Mouse (Mus musculus) lung, adult 2 months (tissue): ENCODE data around the gene Pgs1. TPM values are rescaled to one million over a fixed set of nuclear protein-coding genes. Genes with fewer than 3 reads are reported as not detected.

Experiments used
- DNase-seq: peaks from one replicate; pipeline ENCODE4 v3.0.0; 2022
- H3K4me1 ChIP-seq: fragments of 200-500 bp; 2 replicates; pipeline ENCODE4 v1.6.1; 2011; ENCODE audit warnings: low read length; ENCODE audit not compliant: control insufficient read depth, insufficient read depth
- H3K4me3 ChIP-seq: fragments of 200-500 bp; replicated peaks from 2 replicates; pipeline ENCODE3; 2011; ENCODE audit warnings: low read depth, mild to moderate bottlenecking, control low read depth, low read length; ENCODE audit errors: extremely low read depth
- CTCF ChIP-seq: fragments of 200-500 bp; IDR thresholded peaks from 2 replicates; pipeline ENCODE4 v1.5.1; 2011; ENCODE audit warnings: mild to moderate bottlenecking, low read length, control low read depth; ENCODE audit not compliant: insufficient read depth
- POLR2A ChIP-seq: fragments of 200-500 bp; IDR thresholded peaks from 2 replicates; pipeline ENCODE4 v1.6.1; 2011; ENCODE audit warnings: low read depth, mild to moderate bottlenecking, control low read depth, low read length, borderline replicate concordance; ENCODE audit errors: extremely low read depth
- WGBS: fragments of 180-500 bp; shearing (Covaris S2); methylation state at CpG from one replicate; pipeline ENCODE4 v1.1.7; 2018; 5-methylcytosine and 5-hydroxymethylcytosine counted together
- polyA plus RNA-seq: library from polyadenylated mRNA; depleted of rRNA; stranded (reverse); fragments of >200 nt; gene quantifications from 2 replicates; pipeline ENCODE4 v1.2.3, GENCODE M21; 2012

Pgs1 gene
- polyA plus RNA-seq, 1 experiment: 83.2 TPM

- peaks cover 58% of the 10 kb centered on the region for H3K4me1 ChIP-seq
- H3K4me3 ChIP-seq: no peak overlapping the region
- no peak for DNase-seq
- TF ChIP-seq CTCF (no peak), POLR2A (no peak)
- WGBS: 19% methylated on average over 9 of the region's 9 CpGs
These were observed 5.7 kb downstream of the Pgs1 start for GRCm38 (mm10) chr11:117991502-117992470.

- H3K4me3 ChIP-seq: no peak overlapping the region
- WGBS: 47% methylated on average over 14 of the region's 14 CpGs
- no peak for DNase-seq
- H3K4me1 ChIP-seq: peaks cover 59% of the 10 kb centered on the region
- no peak for TF ChIP-seq POLR2A
- TF ChIP-seq CTCF: no peak
These were observed 7.4 kb downstream of the Pgs1 start for GRCm38 (mm10) chr11:117993190-117994175.

- 23% methylated on average over 9 of the region's 9 CpGs for WGBS
- DNase-seq: no peak
- Histone ChIP-seq H3K4me1 (peaks cover 60% of the 10 kb centered on the region), H3K4me3 (no peak overlapping the region)
- TF ChIP-seq CTCF: no peak
- no peak for TF ChIP-seq POLR2A
These were observed 8.4 kb downstream of the Pgs1 start for GRCm38 (mm10) chr11:117994250-117995057.

- no peak for DNase-seq
- WGBS: 11% methylated on average over 2 of the region's 2 CpGs
- H3K4me1 ChIP-seq: peaks cover 67% of the 10 kb centered on the region
- TF ChIP-seq POLR2A: no peak
- H3K4me3 ChIP-seq: no peak overlapping the region
These were observed 9.2 kb downstream of the Pgs1 start for GRCm38 (mm10) chr11:117995255-117995654.

GRCm38 (mm10) chr11:117995661-117996060, 9.6 kb downstream of the Pgs1 start:
- 30% methylated on average over 3 of the region's 3 CpGs for WGBS
- H3K4me3 ChIP-seq: no peak overlapping the region
- TF ChIP-seq POLR2A (no peak), CTCF (no peak)
- no peak for DNase-seq
- H3K4me1 ChIP-seq: peaks cover 66% of the 10 kb centered on the region

GRCm38 (mm10) chr11:117996066-117996465, 10.0 kb downstream of the Pgs1 start:
- Histone ChIP-seq H3K4me3 (no peak overlapping the region), H3K4me1 (peaks cover 68% of the 10 kb centered on the region)
- TF ChIP-seq POLR2A: no peak
- no peak for TF ChIP-seq CTCF
- WGBS: 67% methylated on average over 3 of the region's 3 CpGs
- no peak for DNase-seq

GRCm38 (mm10) chr11:117997085-117997484, 11.0 kb downstream of the Pgs1 start:
- 79% methylated on average over 2 of the region's 2 CpGs for WGBS
- H3K4me1 ChIP-seq: peaks cover 58% of the 10 kb centered on the region
- TF ChIP-seq POLR2A (no peak), CTCF (no peak)
- no peak overlapping the region for H3K4me3 ChIP-seq
- DNase-seq: no peak

- TF ChIP-seq POLR2A (no peak), CTCF (no peak)
- 84% methylated on average over 4 of the region's 4 CpGs for WGBS
- DNase-seq: no peak
- H3K4me3 ChIP-seq: no peak overlapping the region
- H3K4me1 ChIP-seq: peaks cover 46% of the 10 kb centered on the region
These were observed 12.3 kb downstream of the Pgs1 start for GRCm38 (mm10) chr11:117998356-117998755.
